Mouse (Mus musculus) forebrain, postnatal 0 days (tissue): ENCODE data around the gene Wdtc1. TPM values are rescaled to one million over a fixed set of nuclear protein-coding genes. Genes with fewer than 3 reads are reported as not detected.

Source experiments
- ATAC-seq: fragments of 200-750 bp; cut with Nextera tagmentation; 2 replicates; pipeline ENCODE4 v1.8.0; 2017; ENCODE audit warnings: mild to moderate bottlenecking, moderate library complexity
- DNase-seq: peaks from one replicate; pipeline ENCODE4 v3.0.0-alpha.2; 2015
- H3K27ac ChIP-seq: fragments of 300-500 bp; sonication (generic); 2 replicates; pipeline ENCODE4 v1.5.1; 2014; ENCODE audit warnings: low read depth, mild to moderate bottlenecking, antibody characterized with exemption, low read length, moderate library complexity, mixed read lengths
- H3K27me3 ChIP-seq: fragments of 300-500 bp; sonication (generic); 2 replicates; pipeline ENCODE4 v1.6.1; 2014; ENCODE audit warnings: mild to moderate bottlenecking, low read length, mixed read lengths; ENCODE audit not compliant: insufficient read depth
- H3K36me3 ChIP-seq: fragments of 300-500 bp; sonication (generic); 2 replicates; pipeline ENCODE4 v1.6.1; 2014; ENCODE audit warnings: mild to moderate bottlenecking, moderate library complexity; ENCODE audit not compliant: insufficient read depth
- H3K4me1 ChIP-seq: fragments of 300-500 bp; sonication (generic); 2 replicates; pipeline ENCODE4 v1.6.1; 2014; ENCODE audit warnings: antibody characterized with exemption; ENCODE audit not compliant: insufficient read depth
- H3K4me2 ChIP-seq: fragments of 300-500 bp; sonication (generic); 2 replicates; pipeline ENCODE4 v1.6.1; 2014; ENCODE audit warnings: low read depth, mild to moderate bottlenecking, moderate library complexity
- H3K4me3 ChIP-seq: fragments of 300-500 bp; sonication (generic); 2 replicates; pipeline ENCODE4 v1.5.1; 2014; ENCODE audit warnings: low read depth, low read length, mixed read lengths
- H3K9ac ChIP-seq: fragments of 300-500 bp; sonication (generic); 2 replicates; pipeline ENCODE4 v1.6.1; 2014; ENCODE audit warnings: mild to moderate bottlenecking
- H3K9me3 ChIP-seq: fragments of 300-500 bp; sonication (generic); 2 replicates; pipeline ENCODE4 v1.6.1; 2016; ENCODE audit warnings: low read length
- CTCF ChIP-seq: sonication (generic); IDR thresholded peaks from 2 replicates; pipeline ENCODE4 v1.5.1; 2016; ENCODE audit warnings: antibody characterized with exemption, control low read depth, low read depth
- WGBS: fragments of 180-500 bp; shearing (Covaris S2); extraction: QIAGEN DNeasy Blood & Tissue Kit; methylation state at CpG from one replicate; pipeline ENCODE4 v1.1.7; 2014; 5-methylcytosine and 5-hydroxymethylcytosine counted together
- polyA plus RNA-seq: library from polyadenylated mRNA; unstranded; fragments of >200 nt; fragmentation: Nextera tagmentation; extraction: Ambion mirVana; gene quantifications from 2 replicates; pipeline ENCODE4 v1.2.1, GENCODE M21; 2015
- total RNA-seq: library from RNA; depleted of rRNA; stranded (reverse); fragments of >200 nt; gene quantifications from 2 replicates; pipeline ENCODE4 v1.2.3, GENCODE M21; 2014

The Wdtc1 gene
- total and polyA plus RNA-seq, 2 experiments from 2014 or later = 16.3 to 43.9 TPM

- Histone ChIP-seq H3K27me3 (no peaks in the 10 kb centered on the region), H3K9me3 (no peaks in the 10 kb centered on the region), H3K27ac (no peak overlapping the region), H3K9ac (no peak overlapping the region), H3K4me2 (no peak overlapping the region), H3K36me3 (peaks cover 58% of the 10 kb centered on the region), H3K4me1 (no peaks in the 10 kb centered on the region), H3K4me3 (no peak overlapping the region)
- no peak for TF ChIP-seq CTCF
- DNase-seq (no peak), ATAC-seq (no peak)
- WGBS = 94% methylated on average over 3 of the region's 3 CpGs
These were observed 83.7 kb downstream of the Wdtc1 start for GRCm38 (mm10) chr4:133269596-133269995.

GRCm38 (mm10) chr4:133268931-133269330, 84.3 kb downstream of the Wdtc1 start:
- no peak overlapping the region for H3K9ac ChIP-seq
- no peak overlapping the region for H3K27ac ChIP-seq
- no peak for TF ChIP-seq CTCF
- H3K4me1 ChIP-seq = no peaks in the 10 kb centered on the region
- H3K4me2 ChIP-seq = no peak overlapping the region
- H3K27me3 ChIP-seq = no peaks in the 10 kb centered on the region
- ATAC-seq (no peak), DNase-seq (no peak)
- H3K9me3 ChIP-seq = no peaks in the 10 kb centered on the region
- peaks cover 60% of the 10 kb centered on the region for H3K36me3 ChIP-seq
- WGBS = 95% methylated on average over 3 of the region's 3 CpGs
- no peak overlapping the region for H3K4me3 ChIP-seq

- Histone ChIP-seq H3K36me3 (peaks cover 66% of the 10 kb centered on the region), H3K27me3 (no peaks in the 10 kb centered on the region), H3K4me2 (no peak overlapping the region), H3K27ac (no peak overlapping the region), H3K4me1 (no peaks in the 10 kb centered on the region), H3K9ac (no peak overlapping the region), H3K9me3 (no peaks in the 10 kb centered on the region), H3K4me3 (no peak overlapping the region)
- DNase-seq = no peak
- ATAC-seq = no peak
- no peak for TF ChIP-seq CTCF
- WGBS = 92% methylated on average over 12 of the region's 12 CpGs
These were observed 86.9 kb downstream of the Wdtc1 start for GRCm38 (mm10) chr4:133266248-133266880.

GRCm38 (mm10) chr4:133265759-133266158, 87.5 kb downstream of the Wdtc1 start:
- no peaks in the 10 kb centered on the region for H3K27me3 ChIP-seq
- 93% methylated on average over 4 of the region's 4 CpGs for WGBS
- no peak overlapping the region for H3K9ac ChIP-seq
- DNase-seq (no peak), ATAC-seq (no peak)
- no peaks in the 10 kb centered on the region for H3K9me3 ChIP-seq
- H3K4me1 ChIP-seq = no peaks in the 10 kb centered on the region
- no peak overlapping the region for H3K27ac ChIP-seq
- H3K4me2 ChIP-seq = no peak overlapping the region
- peaks cover 66% of the 10 kb centered on the region for H3K36me3 ChIP-seq
- TF ChIP-seq CTCF = no peak
- H3K4me3 ChIP-seq = no peak overlapping the region

GRCm38 (mm10) chr4:133265297-133265696, 88.0 kb downstream of the Wdtc1 start:
- DNase-seq (no peak), ATAC-seq (no peak)
- H3K27me3 ChIP-seq = no peaks in the 10 kb centered on the region
- H3K4me1 ChIP-seq = no peaks in the 10 kb centered on the region
- no peak overlapping the region for H3K9ac ChIP-seq
- H3K4me2 ChIP-seq = no peak overlapping the region
- H3K27ac ChIP-seq = no peak overlapping the region
- H3K9me3 ChIP-seq = no peaks in the 10 kb centered on the region
- peaks cover 66% of the 10 kb centered on the region for H3K36me3 ChIP-seq
- H3K4me3 ChIP-seq = no peak overlapping the region
- no peak for TF ChIP-seq CTCF
- WGBS = 96% methylated on average over 3 of the region's 3 CpGs

- peaks cover 58% of the 10 kb centered on the region for H3K36me3 ChIP-seq
- no peaks in the 10 kb centered on the region for H3K27me3 ChIP-seq
- H3K4me2 ChIP-seq = no peak overlapping the region
- H3K4me1 ChIP-seq = no peaks in the 10 kb centered on the region
- no peak for TF ChIP-seq CTCF
- no peak overlapping the region for H3K27ac ChIP-seq
- WGBS = 95% methylated on average over 2 of the region's 2 CpGs
- H3K9me3 ChIP-seq = no peaks in the 10 kb centered on the region
- no peak overlapping the region for H3K9ac ChIP-seq
- ATAC-seq (no peak), DNase-seq (no peak)
- H3K4me3 ChIP-seq = no peak overlapping the region
These were observed 88.7 kb downstream of the Wdtc1 start for GRCm38 (mm10) chr4:133264559-133264958.

- no peaks in the 10 kb centered on the region for H3K27me3 ChIP-seq
- 91% methylated on average over 5 of the region's 5 CpGs for WGBS
- H3K27ac ChIP-seq = no peak overlapping the region
- ATAC-seq (no peak), DNase-seq (no peak)
- H3K4me2 ChIP-seq = no peak overlapping the region
- no peak overlapping the region for H3K9ac ChIP-seq
- peaks cover 50% of the 10 kb centered on the region for H3K36me3 ChIP-seq
- H3K4me1 ChIP-seq = no peaks in the 10 kb centered on the region
- no peak overlapping the region for H3K4me3 ChIP-seq
- TF ChIP-seq CTCF = no peak
- H3K9me3 ChIP-seq = no peaks in the 10 kb centered on the region
These were observed 89.5 kb downstream of the Wdtc1 start for GRCm38 (mm10) chr4:133263756-133264155.
